Mouse (Mus musculus) lung, embryonic 15.5 days (tissue): ENCODE measurements at regions not wholly inside any gene's neighbourhood (a gene's known extent, or its start where the extent isn't known, plus 50 kb on each side); places are given as distances from the start of the nearest gene placed in this dataset.
A peak's percentile ranks its signal among the peaks of the same experiment; 100 is the strongest.

Experiments
- ATAC-seq: fragments of 200-750 bp; cut with Nextera tagmentation; 2 replicates; pipeline ENCODE4 v1.8.0; 2017; ENCODE audit warnings: moderate number of reproducible peaks, borderline replicate concordance; ENCODE audit not compliant: low FRiP score, low TSS enrichment; ENCODE audit errors: extremely low read depth
- H3K27ac ChIP-seq: fragments of 300-500 bp; sonication (generic); 2 replicates; pipeline ENCODE4 v1.5.1; 2015; ENCODE audit warnings: moderate library complexity, mild to moderate bottlenecking, inconsistent platforms
- H3K27me3 ChIP-seq: fragments of 300-500 bp; sonication (generic); 2 replicates; pipeline ENCODE4 v1.6.1; 2015; ENCODE audit warnings: inconsistent platforms
- H3K36me3 ChIP-seq: fragments of 300-500 bp; sonication (generic); 2 replicates; pipeline ENCODE4 v1.6.1; 2015; ENCODE audit warnings: inconsistent platforms
- H3K4me1 ChIP-seq: fragments of 300-500 bp; sonication (generic); 2 replicates; pipeline ENCODE4 v1.6.1; 2015; ENCODE audit warnings: inconsistent platforms
- H3K4me2 ChIP-seq: fragments of 300-500 bp; sonication (generic); 2 replicates; pipeline ENCODE4 v1.6.1; 2015; ENCODE audit warnings: inconsistent platforms, mild to moderate bottlenecking, moderate library complexity
- H3K4me3 ChIP-seq: fragments of 300-500 bp; sonication (generic); 2 replicates; pipeline ENCODE4 v1.5.1; 2015; ENCODE audit warnings: mild to moderate bottlenecking, inconsistent platforms
- H3K9ac ChIP-seq: fragments of 300-500 bp; sonication (generic); 2 replicates; pipeline ENCODE4 v1.6.1; 2015; ENCODE audit warnings: inconsistent platforms
- H3K9me3 ChIP-seq: fragments of 300-500 bp; sonication (generic); 2 replicates; pipeline ENCODE4 v1.6.1; 2016; ENCODE audit warnings: inconsistent platforms
- WGBS: fragments of 180-500 bp; shearing (Covaris S2); methylation state at CpG from one replicate; pipeline ENCODE4 v1.1.7; 2015; 5-methylcytosine and 5-hydroxymethylcytosine counted together

GRCm38 (mm10) chr2:160158599-160159261 lies 175.2 kb downstream of the Gm826 start:
- no peaks in the 10 kb centered on the region for H3K4me1 ChIP-seq
- no peak overlapping the region for H3K9ac ChIP-seq
- 61% methylated on average over 13 of the region's 13 CpGs for WGBS
- no peaks in the 10 kb centered on the region for H3K9me3 ChIP-seq
- no peak overlapping the region for H3K27ac ChIP-seq
- H3K36me3 ChIP-seq = no peaks in the 10 kb centered on the region
- no peak for ATAC-seq
- no peak overlapping the region for H3K4me2 ChIP-seq
- no peaks in the 10 kb centered on the region for H3K27me3 ChIP-seq
- no peak overlapping the region for H3K4me3 ChIP-seq

DNA sequence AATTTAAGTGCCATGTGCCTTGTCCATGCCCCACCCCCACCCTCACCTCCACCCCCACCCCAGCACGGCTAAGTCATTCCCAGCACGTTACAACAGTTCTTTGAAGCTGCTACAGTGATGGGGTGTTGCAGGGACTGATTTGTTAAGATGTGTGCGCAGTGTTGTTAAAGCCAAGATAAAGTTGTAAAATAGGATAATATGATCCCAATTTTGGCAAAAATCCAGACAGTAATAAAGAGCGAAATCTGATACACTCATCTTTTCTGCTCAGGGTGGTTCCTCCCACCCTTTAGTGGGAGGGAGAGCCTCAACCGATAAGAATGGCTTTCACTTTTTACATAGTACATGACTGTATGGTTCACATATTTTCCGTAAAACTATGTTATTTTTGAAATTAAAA lies 180.2 kb downstream of the Gm826 start:
- ATAC-seq = 0 out of 2 replicates have a peak, but pooled peaks have one; percentile 42
- 34% methylated on average over 6 of the region's 6 CpGs for whole genome bisulfite sequencing
- no peak overlapping the region for H3K4me2 ChIP-seq

DNA sequence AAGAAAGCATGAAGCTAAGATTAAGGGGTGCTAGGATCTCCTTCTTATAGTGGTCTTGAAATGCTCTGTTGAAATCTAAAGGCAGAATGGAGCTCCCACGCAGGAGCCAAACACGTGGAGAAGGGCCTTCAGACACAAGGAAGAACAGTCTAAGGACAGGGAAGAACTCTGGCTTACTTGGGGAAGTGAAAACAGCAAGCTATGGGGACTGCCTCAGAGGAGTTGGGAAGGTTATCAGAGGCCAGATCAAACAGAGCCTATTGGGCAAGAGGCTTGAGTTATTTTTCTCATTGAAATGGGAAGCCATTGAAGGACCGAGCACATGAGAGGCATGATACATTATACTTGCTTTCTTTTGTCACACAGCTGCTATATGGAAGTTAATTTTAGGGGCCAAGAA lies 181.9 kb downstream of the Gm826 start:
- no peaks in the 10 kb centered on the region for H3K27me3 ChIP-seq
- H3K36me3 ChIP-seq = no peaks in the 10 kb centered on the region

More for the DNA sequence above, 180.2 kb downstream of the Gm826 start:
- H3K27me3 ChIP-seq = no peaks in the 10 kb centered on the region
- no peaks in the 10 kb centered on the region for H3K36me3 ChIP-seq
- H3K4me3 ChIP-seq = no peak overlapping the region
- no peaks in the 10 kb centered on the region for H3K4me1 ChIP-seq
- H3K9ac ChIP-seq = no peak overlapping the region
- no peak overlapping the region for H3K27ac ChIP-seq
- H3K9me3 ChIP-seq = no peaks in the 10 kb centered on the region

GRCm38 (mm10) chr2:160148936-160149335 lies 185.0 kb downstream of the Gm826 start:
- Histone ChIP-seq H3K9ac (no peak overlapping the region), H3K4me2 (no peak overlapping the region), H3K4me3 (no peak overlapping the region), H3K36me3 (no peaks in the 10 kb centered on the region), H3K4me1 (no peaks in the 10 kb centered on the region), H3K27me3 (no peaks in the 10 kb centered on the region), H3K9me3 (no peaks in the 10 kb centered on the region), H3K27ac (no peak overlapping the region)
- WGBS = 79% methylated on average over 3 of the region's 3 CpGs
- no peak for ATAC-seq

More for the DNA sequence above, 181.9 kb downstream of the Gm826 start:
- 70% methylated on average over 3 of the region's 3 CpGs for WGBS
- Histone ChIP-seq H3K4me1 (no peaks in the 10 kb centered on the region), H3K4me2 (no peak overlapping the region), H3K27ac (no peak overlapping the region), H3K4me3 (no peak overlapping the region), H3K9ac (no peak overlapping the region), H3K9me3 (no peaks in the 10 kb centered on the region)
- no peak for ATAC-seq

- Histone ChIP-seq H3K9me3 (no peaks in the 10 kb centered on the region), H3K27me3 (no peaks in the 10 kb centered on the region), H3K4me2 (no peak overlapping the region), H3K36me3 (no peaks in the 10 kb centered on the region), H3K4me3 (no peak overlapping the region), H3K4me1 (no peaks in the 10 kb centered on the region), H3K9ac (no peak overlapping the region), H3K27ac (no peak overlapping the region)
- WGBS = 60% methylated on average over 10 of the region's 10 CpGs
- ATAC-seq = no peak
Observed at GRCm38 (mm10) chr2:160148516-160148915, 185.4 kb downstream of the Gm826 start.

DNA sequence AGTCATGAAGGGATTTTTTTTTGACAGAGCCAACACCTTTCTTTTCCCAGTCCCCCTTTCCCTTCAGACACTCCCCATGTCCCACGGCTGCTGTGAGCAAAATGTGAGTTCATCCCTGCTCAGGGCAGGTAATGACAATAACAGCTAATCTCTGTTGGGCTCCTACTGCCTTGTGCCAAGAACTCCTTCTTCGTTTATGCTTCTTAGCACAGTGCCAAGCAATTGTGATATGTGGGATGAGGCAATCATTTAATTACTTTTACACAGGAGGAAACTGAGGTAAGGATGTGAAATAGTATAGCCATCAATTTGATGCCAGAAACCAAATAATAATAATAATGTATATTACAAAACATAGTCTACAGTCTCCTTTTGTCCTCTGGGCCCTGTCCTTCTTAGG lies 185.9 kb downstream of the Gm826 start:
- Histone ChIP-seq H3K9ac (no peak overlapping the region), H3K4me2 (no peak overlapping the region), H3K36me3 (no peaks in the 10 kb centered on the region), H3K4me3 (no peak overlapping the region), H3K4me1 (no peaks in the 10 kb centered on the region), H3K27me3 (no peaks in the 10 kb centered on the region), H3K9me3 (no peaks in the 10 kb centered on the region), H3K27ac (no peak overlapping the region)
- 51% methylated on average over 2 of the region's 2 CpGs for WGBS
- no peak for ATAC-seq

DNA sequence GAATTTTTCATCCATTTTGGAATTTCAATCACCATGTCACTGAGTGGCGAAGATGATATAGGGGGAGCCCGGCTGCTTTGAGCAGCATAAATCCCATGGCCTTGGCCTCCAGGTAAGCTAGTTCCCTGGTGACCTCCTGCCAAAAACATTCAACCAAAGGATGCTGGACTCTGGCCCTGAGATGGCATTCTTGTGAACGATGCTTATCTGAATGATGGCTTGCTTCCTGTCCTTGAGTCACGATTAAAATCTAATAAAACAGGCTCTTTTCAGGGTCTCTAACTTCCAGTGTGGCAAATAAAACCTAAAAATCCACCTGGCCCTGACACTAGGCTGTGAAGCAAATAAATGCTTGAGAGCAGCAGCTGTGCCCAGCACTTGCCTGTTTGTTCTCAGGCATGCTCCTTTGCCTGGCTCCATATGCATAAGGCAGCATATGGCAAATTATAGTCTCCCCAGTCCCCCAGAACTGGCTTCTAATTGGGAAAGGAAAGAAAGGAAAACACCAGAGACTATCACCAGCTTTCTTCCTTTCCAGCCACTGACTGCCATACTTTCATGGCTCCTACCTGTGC lies 193.7 kb downstream of the Gm826 start:
- WGBS = 47% methylated on average over 4 of the region's 4 CpGs
- no peak for ATAC-seq
- no peaks in the 10 kb centered on the region for H3K36me3 ChIP-seq

GRCm38 (mm10) chr2:160138091-160138490 lies 195.9 kb downstream of the Gm826 start:
- ATAC-seq = no peak
- H3K27me3 ChIP-seq = no peaks in the 10 kb centered on the region

More for the DNA sequence above, 193.7 kb downstream of the Gm826 start:
- no peak overlapping the region for H3K4me2 ChIP-seq
- no peak overlapping the region for H3K4me3 ChIP-seq
- H3K9ac ChIP-seq = no peak overlapping the region
- no peaks in the 10 kb centered on the region for H3K9me3 ChIP-seq
- H3K4me1 ChIP-seq = no peaks in the 10 kb centered on the region
- no peak overlapping the region for H3K27ac ChIP-seq
- no peaks in the 10 kb centered on the region for H3K27me3 ChIP-seq

DNA sequence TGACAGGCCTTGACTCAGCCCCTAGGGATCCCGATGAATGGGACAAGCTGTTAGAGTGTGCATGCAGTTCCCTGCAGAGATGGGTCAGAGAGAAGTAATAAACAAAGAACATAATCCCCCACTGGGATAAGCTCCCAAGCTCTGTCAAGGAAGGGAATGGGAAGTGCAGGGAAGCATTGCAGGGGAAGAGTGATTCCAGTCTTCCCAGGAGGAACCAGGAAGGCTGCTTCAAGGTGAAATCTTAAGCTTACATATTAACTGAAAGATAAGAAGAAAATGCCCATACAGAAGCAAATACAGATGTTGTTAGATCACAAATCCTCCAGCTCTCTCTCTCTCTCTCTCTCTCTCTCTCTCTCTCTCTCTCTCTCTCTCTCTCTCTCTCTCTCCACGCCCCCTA lies 202.2 kb downstream of the Gm826 start:
- Histone ChIP-seq H3K9ac (no peak overlapping the region), H3K4me1 (no peaks in the 10 kb centered on the region), H3K27ac (no peak overlapping the region), H3K36me3 (no peaks in the 10 kb centered on the region), H3K4me2 (no peak overlapping the region), H3K9me3 (no peaks in the 10 kb centered on the region), H3K4me3 (no peak overlapping the region), H3K27me3 (no peaks in the 10 kb centered on the region)
- 42% methylated on average over 2 of the region's 2 CpGs for WGBS
- ATAC-seq = no peak

More at GRCm38 (mm10) chr2:160138091-160138490, 195.9 kb downstream of the Gm826 start:
- Histone ChIP-seq H3K4me3 (no peak overlapping the region), H3K4me2 (no peak overlapping the region), H3K27ac (no peak overlapping the region), H3K36me3 (no peaks in the 10 kb centered on the region), H3K4me1 (no peaks in the 10 kb centered on the region), H3K9me3 (no peaks in the 10 kb centered on the region), H3K9ac (no peak overlapping the region)
- WGBS = 41% methylated on average over 2 of the region's 2 CpGs

GRCm38 (mm10) chr2:160131386-160131785 lies 202.6 kb downstream of the Gm826 start:
- H3K27me3 ChIP-seq = no peaks in the 10 kb centered on the region
- H3K36me3 ChIP-seq = no peaks in the 10 kb centered on the region
- no peak overlapping the region for H3K4me2 ChIP-seq
- H3K27ac ChIP-seq = no peak overlapping the region
- ATAC-seq = no peak
- no peaks in the 10 kb centered on the region for H3K4me1 ChIP-seq
- 58% methylated on average over 2 of the region's 2 CpGs for WGBS
- H3K9ac ChIP-seq = no peak overlapping the region
- no peaks in the 10 kb centered on the region for H3K9me3 ChIP-seq
- no peak overlapping the region for H3K4me3 ChIP-seq

DNA sequence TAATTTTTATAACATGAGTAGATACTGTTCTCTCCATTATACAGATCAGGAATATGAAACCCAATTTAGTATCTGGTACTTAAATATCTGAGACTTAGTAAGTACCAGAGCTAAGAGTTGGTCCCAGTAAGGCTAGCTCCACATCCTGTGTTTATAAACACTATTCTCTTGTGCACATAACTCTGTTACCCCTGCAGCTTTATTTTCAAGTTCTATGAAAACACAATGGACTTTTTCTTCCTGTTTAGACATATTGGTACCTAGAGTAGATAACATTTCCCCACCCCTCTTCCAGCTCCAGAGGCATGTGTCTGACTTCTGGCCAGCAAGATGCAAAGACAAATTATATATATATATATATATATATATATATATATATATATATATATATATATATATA lies 216.8 kb downstream of the Gm826 start:
- Histone ChIP-seq H3K4me3 (no peak overlapping the region), H3K36me3 (no peaks in the 10 kb centered on the region), H3K9ac (no peak overlapping the region), H3K27ac (no peak overlapping the region), H3K27me3 (no peaks in the 10 kb centered on the region), H3K4me2 (no peak overlapping the region), H3K9me3 (no peaks in the 10 kb centered on the region), H3K4me1 (no peaks in the 10 kb centered on the region)
- ATAC-seq = no peak

DNA sequence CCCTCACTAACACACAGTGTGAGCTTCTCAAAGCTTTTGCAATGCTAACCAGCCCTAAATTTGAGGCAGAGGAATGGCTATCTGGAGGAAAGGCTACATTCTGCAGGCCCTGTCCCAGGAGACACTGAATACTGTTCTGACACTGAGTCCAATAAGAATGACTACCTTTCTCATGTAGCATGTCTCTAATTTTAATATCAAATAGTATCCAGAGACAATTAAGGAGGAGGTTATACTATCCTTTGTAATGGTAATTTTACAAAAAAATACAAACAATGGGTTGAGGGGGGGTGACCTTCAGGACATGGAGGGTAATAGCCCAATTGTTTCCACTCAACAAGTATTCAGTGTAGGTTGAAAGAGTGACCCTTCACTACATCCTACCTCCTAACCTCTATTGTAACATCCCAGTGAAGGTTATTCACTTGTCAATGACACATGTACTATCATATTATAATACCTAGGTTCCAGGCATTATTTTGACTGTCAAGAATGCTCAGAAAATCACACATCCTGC lies 222.7 kb downstream of the Gm826 start:
- Histone ChIP-seq H3K9me3 (no peaks in the 10 kb centered on the region), H3K27ac (no peak overlapping the region), H3K4me3 (no peak overlapping the region), H3K4me2 (no peak overlapping the region), H3K9ac (no peak overlapping the region), H3K27me3 (no peaks in the 10 kb centered on the region), H3K36me3 (no peaks in the 10 kb centered on the region), H3K4me1 (no peaks in the 10 kb centered on the region)
- no peak for ATAC-seq
